Mouse (Mus musculus) spleen, adult 2 months (tissue): ENCODE data around the gene Lmcd1.

Source experiments
- CTCF ChIP-seq: fragments of 200-500 bp; IDR thresholded peaks from 2 replicates; pipeline ENCODE4 v1.5.1; 2011; ENCODE audit warnings: mild to moderate bottlenecking, inconsistent platforms; ENCODE audit not compliant: insufficient read depth, insufficient read length, insufficient replicate concordance; ENCODE audit errors: extremely low read depth
- POLR2A ChIP-seq: fragments of 200-500 bp; IDR thresholded peaks from 2 replicates; pipeline ENCODE4 v1.6.1; 2011; ENCODE audit warnings: low read depth, low read length, inconsistent platforms

DNA sequence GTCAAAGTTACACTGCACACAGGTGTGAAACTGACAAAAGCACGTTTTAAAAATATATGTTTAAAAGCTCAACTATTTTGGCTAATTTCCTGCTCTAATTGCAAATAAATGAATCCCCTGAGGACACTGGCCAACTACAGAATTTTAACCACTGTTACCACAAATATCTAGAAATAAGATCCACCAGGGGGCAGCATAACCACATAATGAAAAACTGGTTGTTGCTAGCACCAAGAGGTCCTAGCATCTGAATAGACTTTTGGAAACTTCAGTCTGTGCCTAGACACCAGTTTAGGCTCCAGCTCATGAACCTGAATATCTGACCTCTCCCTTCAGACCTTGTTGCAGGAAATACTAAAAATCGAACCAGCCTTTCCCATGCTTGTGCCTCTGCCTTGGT, 91.0 kb downstream of the Lmcd1 start:
- TF ChIP-seq CTCF = no peak
- no peak for TF ChIP-seq POLR2A
